Mouse (Mus musculus) bone marrow, adult 2 months (tissue): ENCODE data around the gene Bex3. TPM values are rescaled to one million over a fixed set of nuclear protein-coding genes. Genes with fewer than 3 reads are reported as not detected.
A peak's percentile ranks its signal among the peaks of the same experiment; 100 is the strongest.
"Not testable (repeated sequence)": the region's sequence is repeated elsewhere in the genome, so short reads cannot be mapped to it uniquely, and the experiment has no call there.

ENCODE experiments used
- H3K27ac ChIP-seq: fragments of 200-500 bp; 2 replicates; pipeline ENCODE4 v1.5.1; 2012; ENCODE audit warnings: low read depth, mild to moderate bottlenecking, control low read depth, inconsistent platforms, low read length; ENCODE audit not compliant: control insufficient read depth, poor library complexity, insufficient read depth
- H3K4me1 ChIP-seq: fragments of 200-500 bp; 2 replicates; pipeline ENCODE4 v1.6.1; 2011; ENCODE audit warnings: low read length; ENCODE audit not compliant: control insufficient read depth, insufficient read depth
- H3K4me3 ChIP-seq: fragments of 200-500 bp; replicated peaks from 2 replicates; pipeline ENCODE3; 2011; ENCODE audit warnings: mild to moderate bottlenecking, low read depth, low read length, control low read depth; ENCODE audit not compliant: control insufficient read depth
- CTCF ChIP-seq: fragments of 200-500 bp; IDR thresholded peaks from 2 replicates; pipeline ENCODE4 v1.5.1; 2011; ENCODE audit warnings: low read length, control low read depth; ENCODE audit not compliant: control insufficient read depth, insufficient read depth
- POLR2A ChIP-seq: fragments of 200-500 bp; IDR thresholded peaks from 2 replicates; pipeline ENCODE4 v1.6.1; 2011; ENCODE audit warnings: low read depth, mild to moderate bottlenecking, control low read depth, low read length, borderline replicate concordance; ENCODE audit not compliant: control insufficient read depth
- WGBS: fragments of 180-500 bp; shearing (Covaris S2); methylation state at CpG from one replicate; pipeline ENCODE4 v1.1.7; 2018; 5-methylcytosine and 5-hydroxymethylcytosine counted together
- polyA plus RNA-seq: library from polyadenylated mRNA; stranded (reverse); fragments of >200 nt; gene quantifications from 2 replicates; pipeline ENCODE4 v1.2.4, GENCODE M21; 2011; ENCODE audit warnings: low replicate concordance; ENCODE audit not compliant: missing spikeins, insufficient read depth, insufficient read length

Bex3 gene
- 53.3 and 68.7 TPM in 2 replicates for polyA plus RNA-seq

- H3K4me3 ChIP-seq, H3K4me1 ChIP-seq, H3K27ac ChIP-seq: not testable (repeated sequence)
- WGBS = 77% methylated on average over 4 of the region's 30 CpGs
Measured at GRCm38 (mm10) chrX:136269743-136270392, at the start of gene Bex3. Gene Bex3 (plus strand): TSS chrX:136270253.

DNA sequence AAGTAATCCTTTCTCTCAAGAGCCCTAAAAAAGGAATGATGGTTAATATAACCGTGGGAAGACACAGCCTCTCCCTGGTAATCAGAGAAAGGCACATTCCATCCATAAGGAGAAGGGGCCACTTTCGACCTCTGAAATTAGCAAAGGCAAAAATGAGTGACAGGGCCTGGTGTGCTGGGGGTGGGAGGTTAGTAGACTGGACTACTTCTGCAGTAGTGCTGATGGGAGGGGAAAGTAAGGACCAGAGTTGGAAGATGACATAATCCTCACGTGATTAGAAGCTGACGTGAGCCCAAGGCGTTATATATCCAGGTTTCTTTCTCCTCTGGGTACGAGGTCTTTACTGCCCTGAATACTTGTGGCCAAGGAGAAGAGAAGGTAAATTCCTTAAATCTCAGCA lies 46.3 kb upstream of the Bex3 start:
- WGBS = 79% methylated on average over 6 of the region's 6 CpGs
- no peak for TF ChIP-seq POLR2A
- no peak for TF ChIP-seq CTCF
- H3K4me3 ChIP-seq = no peak overlapping the region
- no peak overlapping the region for H3K27ac ChIP-seq
- no peaks in the 10 kb centered on the region for H3K4me1 ChIP-seq

DNA sequence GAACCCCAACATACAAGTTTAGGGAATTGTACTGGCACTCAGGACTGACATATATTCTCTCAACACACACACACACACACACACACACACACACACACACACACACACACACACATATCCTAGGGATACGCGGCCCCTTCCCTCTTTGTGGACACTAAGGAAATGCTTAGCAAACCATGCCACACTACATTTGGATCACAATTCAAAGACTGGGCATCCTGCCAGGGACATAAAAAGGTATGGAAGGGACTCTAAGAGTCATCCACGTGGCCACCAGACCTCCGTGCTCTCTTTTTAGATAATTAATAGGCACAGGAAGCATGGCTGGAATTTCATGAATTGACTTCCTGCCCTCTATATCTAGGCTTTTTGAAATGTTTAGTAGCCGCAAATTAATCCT lies 42.3 kb upstream of the Bex3 start:
- WGBS = 70% methylated on average over 5 of the region's 5 CpGs

DNA sequence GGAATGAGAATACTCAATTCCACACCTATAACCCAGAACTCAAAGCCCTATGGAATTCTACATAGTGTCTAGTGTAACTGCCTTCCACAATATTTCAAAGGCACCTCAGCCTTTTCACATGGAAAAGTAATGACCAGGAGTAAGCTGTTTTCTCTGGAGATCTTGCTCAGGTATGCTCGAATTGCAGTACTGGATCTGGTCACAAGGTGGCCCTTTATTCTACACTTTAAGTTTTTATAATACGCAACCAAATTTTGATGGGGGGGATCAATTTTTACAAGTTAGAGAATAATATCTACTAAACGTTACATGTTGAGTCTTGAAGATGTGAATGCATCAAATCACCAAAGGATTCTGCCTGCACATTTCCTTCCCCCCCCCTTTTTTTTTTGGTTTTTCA lies 31.9 kb upstream of the Bex3 start:
- no peak for TF ChIP-seq POLR2A
- 26% methylated on average over 3 of the region's 3 CpGs for WGBS
- no peaks in the 10 kb centered on the region for H3K4me1 ChIP-seq
- no peak overlapping the region for H3K27ac ChIP-seq
- no peak overlapping the region for H3K4me3 ChIP-seq

More for the DNA sequence above, 42.3 kb upstream of the Bex3 start:
- TF ChIP-seq POLR2A (no peak), CTCF (no peak)
- H3K4me1 ChIP-seq = no peaks in the 10 kb centered on the region
- no peak overlapping the region for H3K4me3 ChIP-seq
- no peak overlapping the region for H3K27ac ChIP-seq

GRCm38 (mm10) chrX:136243181-136243580 lies 26.9 kb upstream of the Bex3 start:
- TF ChIP-seq CTCF (no peak), POLR2A (no peak)
- H3K4me3 ChIP-seq = no peak overlapping the region
- WGBS = 44% methylated on average over 2 of the region's 2 CpGs
- H3K4me1 ChIP-seq = no peaks in the 10 kb centered on the region
- H3K27ac ChIP-seq = no peak overlapping the region

DNA sequence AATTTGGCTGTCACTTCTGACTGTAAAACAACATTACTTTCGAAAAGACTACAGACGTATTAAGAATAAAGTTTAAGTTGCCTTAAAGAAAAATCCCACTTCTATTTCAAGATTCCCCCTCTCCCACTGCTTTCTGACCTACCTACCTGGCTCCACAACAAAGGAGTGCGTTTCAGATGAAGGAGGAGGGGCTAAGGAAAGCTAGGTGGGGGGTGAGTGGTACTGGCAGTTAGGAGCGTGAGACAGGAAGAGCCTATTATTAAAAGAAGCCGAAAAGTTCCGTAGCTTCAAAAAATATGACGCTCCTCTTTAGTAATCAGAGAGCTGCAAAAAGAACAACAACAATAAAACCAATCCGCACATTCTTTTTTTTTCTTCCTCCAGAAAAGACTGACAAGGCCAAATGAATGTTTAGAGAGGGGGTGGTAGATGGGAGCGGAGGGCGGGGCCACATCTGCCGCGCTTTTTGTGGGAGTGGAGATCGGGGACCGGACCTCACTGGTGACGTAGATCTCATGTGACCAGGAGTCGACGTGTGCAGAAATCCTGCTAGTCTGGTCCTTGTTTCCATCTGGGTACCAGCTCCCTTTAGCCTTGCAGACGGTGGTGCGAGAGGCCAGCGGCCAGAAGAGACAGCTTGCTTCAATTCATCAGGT lies 25.4 kb upstream of the Bex3 start, which contains the start of gene Tceal9:
TSS of gene Tceal9 (plus strand) at position 506 of the 656 bp plus-strand sequence.
- Histone ChIP-seq H3K27ac (no peak within 1 kb of the TSS), H3K4me3 (peak within 1 kb of the TSS; percentile 88), H3K4me1 (no peaks in the 10 kb centered on the region)
- TF ChIP-seq CTCF = no peak
- no peak for TF ChIP-seq POLR2A
- 13% methylated on average over 20 of the region's 20 CpGs for WGBS

GRCm38 (mm10) chrX:136245521-136246071 lies 24.5 kb upstream of the Bex3 start:
- WGBS = 16% methylated on average over 13 of the region's 15 CpGs
- H3K4me1 ChIP-seq = no peaks in the 10 kb centered on the region
- peak overlapping the region; percentile 65 for H3K4me3 ChIP-seq
- no peak for TF ChIP-seq CTCF
- TF ChIP-seq POLR2A = no peak
- no peak overlapping the region for H3K27ac ChIP-seq

- H3K4me1 ChIP-seq = no peaks in the 10 kb centered on the region
- no peak overlapping the region for H3K4me3 ChIP-seq
- H3K27ac ChIP-seq = no peak overlapping the region
- no peak for TF ChIP-seq CTCF
- no peak for TF ChIP-seq POLR2A
- 73% methylated on average over 6 of the region's 6 CpGs for WGBS
Measured at GRCm38 (mm10) chrX:136248811-136249210, 21.2 kb upstream of the Bex3 start.

DNA sequence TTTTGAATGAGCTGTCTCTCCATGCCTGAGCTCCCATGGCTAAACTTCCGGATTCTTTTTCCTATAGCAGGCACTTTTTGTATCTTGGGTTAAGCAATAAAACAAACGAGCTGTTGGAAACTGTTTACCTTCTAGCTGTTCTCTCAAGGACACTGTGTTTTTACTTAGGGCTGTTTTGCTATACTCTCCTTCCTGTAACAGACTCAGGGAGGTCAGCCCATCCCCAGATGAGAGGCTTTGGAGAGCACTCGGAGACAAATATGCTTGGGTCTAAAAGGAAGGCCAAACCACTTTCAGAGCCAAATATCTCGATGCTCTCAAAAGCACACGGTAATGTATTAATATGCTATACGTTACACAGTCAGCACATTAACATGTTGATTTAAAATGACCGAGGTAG lies 20.4 kb upstream of the Bex3 start:
- TF ChIP-seq POLR2A (no peak), CTCF (no peak)
- H3K27ac ChIP-seq = no peak overlapping the region
- H3K4me3 ChIP-seq = no peak overlapping the region
- 83% methylated on average over 7 of the region's 7 CpGs for WGBS
- no peaks in the 10 kb centered on the region for H3K4me1 ChIP-seq
